ENCODE assay signal across 8 mouse cellular contexts in genomic region chr10:128923013-128923691, GRCm38 (mm10). TPM values are rescaled to one million over a fixed set of nuclear protein-coding genes. Genes with fewer than 3 reads are reported as not detected.
A peak's percentile ranks its signal among the peaks of the same experiment; 100 is the strongest.
DNase-seq lines count a peak whose midpoint lies in the region; ATAC-seq and TF ChIP-seq lines count a peak whose summit lies in the region.

No protein-coding gene starts in this region.

- peak overlapping the region; percentile 96 for H3K27ac ChIP-seq in bone marrow macrophage, adult 2 months (ENCODE audit: insufficient read depth, low read depth, low read length)
- H3K27ac ChIP-seq in embryonic fibroblast, embryonic 13.5 days (ENCODE audit: insufficient read depth, low read length) = peak overlapping the region; percentile 96
- peak overlapping the region; percentile 89 for H3K27ac ChIP-seq in kidney, embryonic 14.5 days (ENCODE audit: low read depth, low read length)
- peak overlapping the region; percentile 95 for H3K27ac ChIP-seq in limb, embryonic 15.5 days

- H3K36me3 ChIP-seq in kidney, embryonic 14.5 days (ENCODE audit: control insufficient read depth, insufficient read depth, low read length) = 0 out of 2 replicates have a peak, but pooled peaks cover 9% of the 10 kb centered on the region
- peaks cover 3% of the 10 kb centered on the region; the same call in 1 of the 2 replicates for H3K36me3 ChIP-seq in limb, embryonic 15.5 days

- WGBS in kidney, embryonic 14.5 days = under 1% methylated on average over 42 of the region's 42 CpGs
- under 1% methylated on average over 42 of the region's 42 CpGs for WGBS in limb, embryonic 15.5 days

- peak; percentile 3; the same call in 1 of the 2 replicates for TF ChIP-seq POLR2A in bone marrow macrophage, adult 2 months (IDR thresholded peaks at IDR 0.05; ENCODE audit: borderline replicate concordance, low read depth, low read length)
- peak; percentile 85 for TF ChIP-seq POLR2A in embryonic fibroblast, embryonic 13.5 days (IDR thresholded peaks at IDR 0.05; ENCODE audit: low read depth, low read length)

- 0 out of 2 replicates have a peak, but pooled peaks cover 2% of the 10 kb centered on the region for H3K27me3 ChIP-seq in kidney, embryonic 14.5 days (ENCODE audit: control insufficient read depth, insufficient read depth, low read length)
- H3K27me3 ChIP-seq in limb, embryonic 15.5 days = no peaks in the 10 kb centered on the region

- peak overlapping the region; percentile 57 for H3K4me2 ChIP-seq in kidney, embryonic 14.5 days (replicated peaks; ENCODE audit: low read depth, low read length)
- H3K4me2 ChIP-seq in limb, embryonic 15.5 days = peak overlapping the region; percentile 71

- no peaks in the 10 kb centered on the region for H3K9me3 ChIP-seq in kidney, embryonic 14.5 days (ENCODE audit: control insufficient read depth, low read length)
- no peaks in the 10 kb centered on the region for H3K9me3 ChIP-seq in limb, embryonic 15.5 days

- H3K4me1 ChIP-seq in bone marrow macrophage, adult 2 months (ENCODE audit: control insufficient read depth, insufficient read depth, low read length) = peaks cover 17% of the 10 kb centered on the region
- H3K4me1 ChIP-seq in embryonic fibroblast, embryonic 13.5 days (ENCODE audit: control insufficient read depth, insufficient read depth, low read length) = peaks cover 29% of the 10 kb centered on the region
- peaks cover 22% of the 10 kb centered on the region for H3K4me1 ChIP-seq in kidney, embryonic 14.5 days (ENCODE audit: control insufficient read depth, insufficient read depth, low read length)
- peaks cover 50% of the 10 kb centered on the region for H3K4me1 ChIP-seq in limb, embryonic 15.5 days

- peak; percentile 22; the same call in 1 of the 2 replicates for TF ChIP-seq CTCF in bone marrow macrophage, adult 2 months (IDR thresholded peaks at IDR 0.05; ENCODE audit: low read depth, low read length)
- no peak for TF ChIP-seq CTCF in embryonic fibroblast, embryonic 13.5 days (IDR thresholded peaks at IDR 0.05; ENCODE audit: borderline replicate concordance, insufficient read depth, low read length)

- DNase-seq in A20 (ENCODE audit: low read depth, low spot score) = peak; percentile 96
- peak; percentile 96 for DNase-seq in heart, adult 9 months (ENCODE audit: low spot score in 2 of 2)
- DNase-seq in monocyte, adult 2 months (ENCODE audit: low read depth in 1 of 2, low spot score in 2 of 2) = peak; percentile 76 to 85
- peak; percentile 91 to 93 for DNase-seq in spleen, postnatal 36 days (ENCODE audit: low spot score in 2 of 2)

- peak overlapping the region; percentile 73 for H3K9ac ChIP-seq in kidney, embryonic 14.5 days (ENCODE audit: low read depth, low read length)
- peak overlapping the region; percentile 66 for H3K9ac ChIP-seq in limb, embryonic 15.5 days

- peak overlapping the region; percentile 88 for H3K4me3 ChIP-seq in bone marrow macrophage, adult 2 months (ENCODE audit: insufficient read depth, low read length)
- peak overlapping the region; percentile 50 for H3K4me3 ChIP-seq in embryonic fibroblast, embryonic 13.5 days (ENCODE audit: insufficient read depth, low read length)
- H3K4me3 ChIP-seq in kidney, embryonic 14.5 days (ENCODE audit: low read length) = peak overlapping the region; percentile 57
- H3K4me3 ChIP-seq in limb, embryonic 15.5 days = peak overlapping the region; percentile 70

- ATAC-seq in kidney, embryonic 14.5 days (ENCODE audit: low FRiP score, low TSS enrichment) = peak; percentile 96
- peak; percentile 87 for ATAC-seq in limb, embryonic 15.5 days (ENCODE audit: insufficient number of reproducible peaks, low FRiP score, low TSS enrichment, low read depth)

RNA-seq across cellular contexts. Expression of gene Rdh5, which starts 0.5 kb away (rescaled TPM):
- 4.6 and 7.5 TPM in 2 replicates for polyA plus RNA-seq in bone marrow macrophage, adult 2 months (2012; ENCODE audit: insufficient read depth, insufficient read length, missing spikeins)
- polyA plus RNA-seq in embryonic fibroblast, embryonic 13.5 days (2011; ENCODE audit: insufficient read length, low read depth, missing spikeins) = 5.5 and 7.7 TPM in 2 replicates
- 14.5 and 15.7 TPM in 2 replicates for polyA plus RNA-seq in kidney, embryonic 14.5 days (2014; fragmentation: Nextera tagmentation; extraction: Ambion mirVana)
- 13.6 and 16.8 TPM in 2 replicates for polyA plus RNA-seq in limb, embryonic 15.5 days (2015; fragmentation: Nextera tagmentation; extraction: Ambion mirVana)

RNA-seq across cellular contexts. Expression of gene Bloc1s1, which starts 0.7 kb away (rescaled TPM):
- polyA plus RNA-seq in bone marrow macrophage, adult 2 months (2012; ENCODE audit: insufficient read depth, insufficient read length, missing spikeins) = 125 TPM in 2 replicates
- 80.5 and 91.4 TPM in 2 replicates for polyA plus RNA-seq in embryonic fibroblast, embryonic 13.5 days (2011; ENCODE audit: insufficient read length, low read depth, missing spikeins)
- polyA plus RNA-seq in kidney, embryonic 14.5 days (2014; fragmentation: Nextera tagmentation; extraction: Ambion mirVana) = 219 and 258 TPM in 2 replicates
- polyA plus RNA-seq in limb, embryonic 15.5 days (2015; fragmentation: Nextera tagmentation; extraction: Ambion mirVana) = 225 and 234 TPM in 2 replicates

RNA-seq across cellular contexts. Expression of gene Itga7, which starts 10.5 kb away (rescaled TPM):
- polyA plus RNA-seq in bone marrow macrophage, adult 2 months (2012; ENCODE audit: insufficient read depth, insufficient read length, missing spikeins) = 0.17 TPM in 1 of 2 replicates, not detected in the other
- polyA plus RNA-seq in embryonic fibroblast, embryonic 13.5 days (2011; ENCODE audit: insufficient read length, low read depth, missing spikeins) = 16.9 and 22.1 TPM in 2 replicates
- 0.77 and 1.3 TPM in 2 replicates for polyA plus RNA-seq in kidney, embryonic 14.5 days (2014; fragmentation: Nextera tagmentation; extraction: Ambion mirVana)
- polyA plus RNA-seq in limb, embryonic 15.5 days (2015; fragmentation: Nextera tagmentation; extraction: Ambion mirVana) = 11.8 and 27.8 TPM in 2 replicates

RNA-seq across cellular contexts. Expression of gene Cd63, which starts 22.4 kb away (rescaled TPM):
- polyA plus RNA-seq in bone marrow macrophage, adult 2 months (2012; ENCODE audit: insufficient read depth, insufficient read length, missing spikeins) = 751 and 791 TPM in 2 replicates
- polyA plus RNA-seq in embryonic fibroblast, embryonic 13.5 days (2011; ENCODE audit: insufficient read length, low read depth, missing spikeins) = 686 and 779 TPM in 2 replicates
- polyA plus RNA-seq in kidney, embryonic 14.5 days (2014; fragmentation: Nextera tagmentation; extraction: Ambion mirVana) = 479 and 521 TPM in 2 replicates
- 1,128 and 1,135 TPM in 2 replicates for polyA plus RNA-seq in limb, embryonic 15.5 days (2015; fragmentation: Nextera tagmentation; extraction: Ambion mirVana)

RNA-seq across cellular contexts. Expression of gene Gdf11, which starts 31.6 kb away (rescaled TPM):
- polyA plus RNA-seq in bone marrow macrophage, adult 2 months (2012; ENCODE audit: insufficient read depth, insufficient read length, missing spikeins) = not detected in 2 replicates
- 16.3 and 19.4 TPM in 2 replicates for polyA plus RNA-seq in embryonic fibroblast, embryonic 13.5 days (2011; ENCODE audit: insufficient read length, low read depth, missing spikeins)
- polyA plus RNA-seq in kidney, embryonic 14.5 days (2014; fragmentation: Nextera tagmentation; extraction: Ambion mirVana) = 7.2 and 8.7 TPM in 2 replicates
- polyA plus RNA-seq in limb, embryonic 15.5 days (2015; fragmentation: Nextera tagmentation; extraction: Ambion mirVana) = 5.9 and 6.2 TPM in 2 replicates

Comparison
In these comparisons a context has a peak if more than half of its experiments do, and no peak if none do; other contexts are left out.
1. Peak in every context shown above with its lines: DNase-seq, ATAC-seq, H3K4me3 ChIP-seq and H3K27ac ChIP-seq.